8 mouse cellular contexts compared by ENCODE assay signal in genomic region chr4:136021549-136022047, GRCm38 (mm10). TPM values are rescaled to one million over a fixed set of nuclear protein-coding genes. Genes with fewer than 3 reads are reported as not detected.
A peak's percentile ranks its signal among the peaks of the same experiment; 100 is the strongest.
DNase-seq lines count a peak whose midpoint lies in the region; ATAC-seq lines count a peak whose summit lies in the region.

Gene Eloa (minus strand): TSS chr4:136021763.

- peak within 1 kb of the TSS; percentile 96 for H3K4me2 ChIP-seq in hindbrain, embryonic 15.5 days

- WGBS in hindbrain, embryonic 15.5 days = under 1% methylated on average over 45 of the region's 48 CpGs

- peak; percentile 100 for DNase-seq in T-cell, adult 2 months (ENCODE audit: low spot score)
- DNase-seq in cerebellum, postnatal 36 days = peak; percentile 98 to 99
- peak; percentile 97 to 99 for DNase-seq in frontal cortex, postnatal 36 days (ENCODE audit: low spot score in 2 of 2)
- peak; percentile 99 for DNase-seq in left cerebral cortex, adult 11 months (ENCODE audit: low spot score)
- DNase-seq in lung, postnatal 4 days = peak; percentile 100
- DNase-seq in retina, postnatal 7 days (ENCODE audit: low read depth, low spot score) = peak; percentile 97
- DNase-seq in urinary bladder, adult 2 months (ENCODE audit: low spot score) = peak; percentile 95

- no peaks in the 10 kb centered on the region for H3K36me3 ChIP-seq in hindbrain, embryonic 15.5 days

- H3K27me3 ChIP-seq in hindbrain, embryonic 15.5 days = no peaks in the 10 kb centered on the region

- H3K27ac ChIP-seq in hindbrain, embryonic 15.5 days (replicated peaks) = peak within 1 kb of the TSS; percentile 85

- H3K4me3 ChIP-seq in hindbrain, embryonic 15.5 days = peak within 1 kb of the TSS; percentile 95

- no peaks in the 10 kb centered on the region for H3K9me3 ChIP-seq in hindbrain, embryonic 15.5 days

- H3K9ac ChIP-seq in hindbrain, embryonic 15.5 days = peak within 1 kb of the TSS; percentile 91

- ATAC-seq in hindbrain, embryonic 15.5 days (ENCODE audit: low FRiP score, low read depth) = peak; percentile 99

- H3K4me1 ChIP-seq in hindbrain, embryonic 15.5 days (replicated peaks) = peaks cover 16% of the 10 kb centered on the region

RNA-seq across cellular contexts. Expression of gene Eloa, which starts in this region (rescaled TPM):
- 26.9 and 27.2 TPM in 2 replicates for polyA plus RNA-seq in hindbrain, embryonic 15.5 days (2015; fragmentation: Nextera tagmentation; extraction: Ambion mirVana)
- 25.2 and 28.1 TPM in 2 replicates for polyA plus RNA-seq in urinary bladder, adult 2 months (2012; rRNA removed)

Comparison
In these comparisons a context has a peak if more than half of its experiments do, and no peak if none do; other contexts are left out.
1. Peak in every context shown above with its lines: DNase-seq, ATAC-seq, H3K4me3 ChIP-seq and H3K27ac ChIP-seq.